Mouse (Mus musculus): ENCODE results near the gene Elmo1. TPM values are rescaled to one million over a fixed set of nuclear protein-coding genes. Genes with fewer than 3 reads are reported as not detected.

The Elmo1 gene
- polyA plus RNA-seq, 1 experiment from 2014 or later, result 10.7 TPM

DNA sequence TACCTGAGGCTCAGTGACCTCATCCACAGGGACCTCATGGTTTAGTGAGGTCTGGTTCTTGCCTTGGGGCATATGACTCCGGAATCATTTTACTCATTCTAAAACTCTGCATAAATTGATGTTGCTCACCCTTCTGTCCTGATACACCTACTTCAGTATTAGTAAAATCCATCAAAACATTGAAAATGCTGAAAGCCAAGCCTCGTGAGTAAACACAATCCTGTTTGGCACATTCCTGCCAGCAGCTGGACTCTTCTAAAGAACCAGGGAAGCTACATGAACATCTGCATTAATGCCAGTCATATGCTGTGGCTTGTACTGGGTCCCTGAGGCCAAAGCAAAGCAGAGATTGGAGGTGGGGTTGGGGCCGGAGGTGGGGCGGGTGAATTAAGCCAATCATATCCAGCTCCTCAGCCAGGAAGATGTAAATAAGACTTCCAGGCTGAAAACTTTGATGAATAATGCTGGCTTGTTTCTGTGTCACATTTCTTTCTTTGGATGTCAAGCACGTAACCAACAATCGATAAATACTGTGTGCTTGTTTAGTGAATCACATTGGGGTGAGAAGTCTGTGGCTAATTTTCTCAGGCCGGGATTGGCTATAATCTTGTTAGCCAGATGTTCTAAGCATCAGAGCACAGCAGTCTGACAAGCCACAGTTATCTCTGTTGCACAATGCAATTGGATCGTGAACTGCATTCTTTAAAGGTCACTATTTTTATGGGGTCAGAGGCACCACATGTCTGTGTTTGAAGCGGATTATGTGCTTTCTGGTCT lies 24.9 kb downstream of the Elmo1 start:
- 35% methylated on average over 9 of the region's 9 CpGs for WGBS
- no peak for ATAC-seq (ENCODE audit: low FRiP score, low read depth)
- no peak overlapping the region for H3K27ac ChIP-seq

DNA sequence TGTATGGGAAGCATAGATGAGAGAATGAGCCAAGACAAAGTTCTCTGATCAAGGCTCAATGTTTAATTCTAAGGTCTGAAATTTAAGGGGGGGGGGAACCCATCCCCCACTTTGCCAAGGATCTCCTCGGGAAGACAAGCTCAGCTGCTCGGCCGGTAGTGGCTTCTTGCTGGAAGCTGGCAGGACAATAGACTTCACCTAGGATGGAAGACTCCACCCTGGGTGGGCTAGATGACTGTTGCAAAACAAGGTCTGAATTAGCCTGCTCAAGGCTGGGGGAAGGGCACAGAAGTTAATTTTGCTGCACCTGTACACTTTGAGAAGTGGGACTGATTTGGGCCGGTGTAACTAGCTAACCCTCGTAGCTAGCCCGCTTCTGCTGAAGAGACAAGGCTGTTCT lies 25.6 kb downstream of the Elmo1 start:
- Histone ChIP-seq H3K4me2 (replicated peaks) (no peak overlapping the region), H3K36me3 (no peaks in the 10 kb centered on the region), H3K4me3 (no peak overlapping the region), H3K27me3 (no peaks in the 10 kb centered on the region), H3K27ac (no peak overlapping the region), H3K4me1 (peaks cover 11% of the 10 kb centered on the region), H3K9ac (no peak overlapping the region), H3K9me3 (no peaks in the 10 kb centered on the region)
- no peak for ATAC-seq (ENCODE audit: low FRiP score, low read depth)
- WGBS, result 54% methylated on average over 6 of the region's 6 CpGs

More for the DNA sequence above, 24.9 kb downstream of the Elmo1 start:
- Histone ChIP-seq H3K4me3 (no peak overlapping the region), H3K9me3 (no peaks in the 10 kb centered on the region), H3K9ac (no peak overlapping the region), H3K27me3 (no peaks in the 10 kb centered on the region), H3K4me1 (peaks cover 13% of the 10 kb centered on the region), H3K4me2 (replicated peaks) (no peak overlapping the region), H3K36me3 (no peaks in the 10 kb centered on the region)

DNA sequence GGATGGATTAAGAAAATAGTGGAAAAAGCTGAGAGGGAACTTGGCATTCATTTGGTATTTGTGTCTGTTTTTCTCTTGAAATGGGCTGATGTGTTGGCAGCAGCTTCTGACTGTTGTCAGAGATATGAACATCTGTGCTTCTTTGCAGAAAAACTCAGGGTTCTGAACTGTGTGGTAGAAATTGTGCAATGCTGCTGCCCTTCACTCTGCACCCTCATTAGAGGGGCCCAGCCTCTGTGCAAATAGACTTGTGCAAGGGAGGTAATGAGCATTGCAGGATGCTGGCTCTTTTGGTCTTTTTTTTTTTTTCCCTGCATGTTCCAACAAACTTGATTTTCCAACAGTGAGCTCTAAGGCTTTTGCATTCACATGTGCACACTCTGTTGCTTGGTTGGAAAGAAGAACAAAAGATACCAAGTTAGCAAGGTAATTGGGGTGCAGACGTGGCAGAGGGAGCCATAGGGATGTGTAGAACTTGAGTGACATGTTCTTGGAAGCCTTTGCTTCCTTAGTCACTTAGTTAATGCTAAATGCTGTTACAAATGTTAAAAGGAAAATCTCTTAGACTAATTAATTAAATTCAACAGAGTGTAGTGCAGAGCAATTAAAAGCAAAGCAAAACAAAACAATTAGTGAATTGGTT lies 26.6 kb downstream of the Elmo1 start:
- WGBS, result 46% methylated on average over 1 of the region's 1 CpGs

DNA sequence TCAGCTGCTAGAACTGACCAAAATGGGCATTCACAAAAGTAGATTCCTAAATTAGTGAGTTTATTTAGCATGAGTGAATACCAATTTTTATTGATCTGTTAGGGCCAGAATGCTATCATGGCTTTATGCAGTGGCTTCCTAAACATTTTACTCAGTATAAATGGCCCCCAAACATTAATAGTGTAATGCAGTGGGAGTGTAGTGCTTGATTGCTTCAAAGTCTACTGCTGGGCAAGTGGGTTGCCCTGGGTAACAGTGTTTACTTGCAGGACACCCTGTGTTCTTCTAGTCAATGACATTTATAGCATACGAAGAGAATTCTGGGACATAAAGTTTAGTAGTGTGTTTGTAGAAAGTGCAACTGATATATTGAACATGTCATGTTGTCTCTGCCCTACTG lies 27.3 kb downstream of the Elmo1 start:
- H3K4me1 ChIP-seq, result peaks cover 11% of the 10 kb centered on the region
- no peak for ATAC-seq (ENCODE audit: low FRiP score, low read depth)
- no peaks in the 10 kb centered on the region for H3K9me3 ChIP-seq
- H3K36me3 ChIP-seq, result no peaks in the 10 kb centered on the region
- H3K4me2 ChIP-seq (replicated peaks), result no peak overlapping the region
- H3K9ac ChIP-seq, result no peak overlapping the region
- no peak overlapping the region for H3K27ac ChIP-seq
- H3K4me3 ChIP-seq, result no peak overlapping the region
- WGBS, result 70% methylated on average over 1 of the region's 1 CpGs
- H3K27me3 ChIP-seq, result no peaks in the 10 kb centered on the region

More for the DNA sequence above, 26.6 kb downstream of the Elmo1 start:
- Histone ChIP-seq H3K27me3 (no peaks in the 10 kb centered on the region), H3K36me3 (no peaks in the 10 kb centered on the region), H3K27ac (no peak overlapping the region), H3K4me3 (no peak overlapping the region), H3K4me2 (replicated peaks) (no peak overlapping the region), H3K4me1 (peaks cover 11% of the 10 kb centered on the region), H3K9ac (no peak overlapping the region), H3K9me3 (no peaks in the 10 kb centered on the region)
- ATAC-seq (ENCODE audit: low FRiP score, low read depth), result no peak

DNA sequence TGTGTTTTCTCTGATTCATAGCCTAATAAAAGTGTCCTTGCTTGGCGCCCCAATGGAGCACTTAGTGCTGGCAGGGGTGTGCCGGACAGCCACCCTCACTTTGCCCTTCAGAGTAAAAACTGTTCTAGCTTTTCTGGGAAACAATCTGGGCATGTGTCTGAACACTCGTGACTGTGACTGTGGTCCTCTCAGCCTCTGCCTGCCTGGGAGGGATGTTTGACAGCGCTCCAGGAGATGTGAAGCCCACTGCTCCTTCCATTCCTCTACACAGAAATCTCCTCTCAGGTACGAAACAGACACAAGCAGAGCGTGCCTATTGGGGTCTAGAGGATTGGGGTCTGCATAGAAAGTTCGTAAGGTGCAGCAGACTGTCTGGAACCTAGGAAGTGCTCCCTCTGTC lies 28.5 kb downstream of the Elmo1 start:
- Histone ChIP-seq H3K36me3 (no peaks in the 10 kb centered on the region), H3K4me3 (no peak overlapping the region), H3K27ac (no peak overlapping the region), H3K9ac (no peak overlapping the region), H3K27me3 (no peaks in the 10 kb centered on the region), H3K9me3 (no peaks in the 10 kb centered on the region), H3K4me1 (peaks cover 11% of the 10 kb centered on the region), H3K4me2 (replicated peaks) (no peak overlapping the region)
- whole genome bisulfite sequencing, result 87% methylated on average over 7 of the region's 7 CpGs
- no peak for ATAC-seq (ENCODE audit: low FRiP score, low read depth)

DNA sequence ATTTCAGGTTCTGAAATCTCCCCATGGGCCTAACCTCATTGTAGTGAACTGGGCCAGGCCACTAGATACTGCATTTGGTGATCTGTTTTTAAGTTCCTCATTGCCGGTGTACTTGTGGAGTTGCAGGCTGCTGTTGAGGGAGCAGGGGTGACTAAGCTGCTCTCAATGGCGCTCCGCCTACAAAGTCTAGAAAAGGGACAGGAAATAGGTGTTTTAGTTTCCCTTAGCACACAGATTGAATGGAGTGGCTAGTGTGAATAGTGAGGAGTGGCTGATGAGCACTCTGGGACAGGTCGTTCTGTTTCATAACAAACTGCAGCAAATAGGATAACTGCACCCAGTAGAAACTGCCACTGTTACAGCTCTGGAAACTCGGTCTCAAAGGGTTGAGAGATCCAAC lies 30.3 kb downstream of the Elmo1 start:
- Histone ChIP-seq H3K9me3 (no peaks in the 10 kb centered on the region), H3K4me3 (no peak overlapping the region), H3K4me2 (replicated peaks) (no peak overlapping the region), H3K9ac (no peak overlapping the region), H3K27ac (no peak overlapping the region), H3K27me3 (no peaks in the 10 kb centered on the region), H3K4me1 (peaks cover 2% of the 10 kb centered on the region), H3K36me3 (no peaks in the 10 kb centered on the region)
- 68% methylated on average over 5 of the region's 5 CpGs for WGBS
- ATAC-seq (ENCODE audit: low FRiP score, low read depth), result no peak

DNA sequence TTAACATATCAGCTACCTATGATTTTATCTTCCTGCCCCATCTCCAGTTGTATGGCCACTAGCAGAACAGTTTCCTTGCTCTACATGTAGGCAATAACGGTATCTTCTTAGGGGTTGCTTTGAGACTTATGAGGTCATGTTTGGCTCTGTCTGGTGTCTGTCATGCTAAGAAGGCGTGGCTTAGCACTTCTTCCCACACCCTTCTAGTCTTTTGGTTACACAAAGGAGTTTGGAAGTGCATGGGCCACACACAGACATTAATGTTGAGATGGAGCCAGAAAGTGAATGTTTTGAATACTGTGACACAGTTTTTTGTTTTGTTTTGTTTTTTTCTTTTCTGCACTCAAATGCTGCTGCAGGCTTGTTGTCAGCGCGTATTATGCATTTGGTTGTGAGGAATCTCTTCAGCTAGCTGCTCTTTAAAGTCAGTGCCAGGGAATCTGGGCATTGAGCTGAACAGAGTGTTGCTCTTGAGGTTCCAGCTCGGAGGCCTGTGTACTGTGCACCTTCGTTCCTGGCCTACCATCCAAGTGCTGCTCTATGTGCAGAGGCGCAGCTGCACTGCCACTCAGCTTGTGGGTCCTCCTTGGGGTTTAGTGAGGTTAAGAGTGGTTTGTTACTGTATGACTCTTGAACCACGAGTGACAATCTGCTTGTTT lies 31.1 kb downstream of the Elmo1 start:
- ATAC-seq (ENCODE audit: low FRiP score, low read depth), result no peak
- H3K9me3 ChIP-seq, result no peaks in the 10 kb centered on the region
- H3K9ac ChIP-seq, result no peak overlapping the region
- no peaks in the 10 kb centered on the region for H3K36me3 ChIP-seq
- H3K4me3 ChIP-seq, result no peak overlapping the region
- 83% methylated on average over 8 of the region's 8 CpGs for WGBS
- H3K4me1 ChIP-seq, result no peaks in the 10 kb centered on the region
- H3K4me2 ChIP-seq (replicated peaks), result no peak overlapping the region
- H3K27me3 ChIP-seq, result no peaks in the 10 kb centered on the region
- no peak overlapping the region for H3K27ac ChIP-seq

DNA sequence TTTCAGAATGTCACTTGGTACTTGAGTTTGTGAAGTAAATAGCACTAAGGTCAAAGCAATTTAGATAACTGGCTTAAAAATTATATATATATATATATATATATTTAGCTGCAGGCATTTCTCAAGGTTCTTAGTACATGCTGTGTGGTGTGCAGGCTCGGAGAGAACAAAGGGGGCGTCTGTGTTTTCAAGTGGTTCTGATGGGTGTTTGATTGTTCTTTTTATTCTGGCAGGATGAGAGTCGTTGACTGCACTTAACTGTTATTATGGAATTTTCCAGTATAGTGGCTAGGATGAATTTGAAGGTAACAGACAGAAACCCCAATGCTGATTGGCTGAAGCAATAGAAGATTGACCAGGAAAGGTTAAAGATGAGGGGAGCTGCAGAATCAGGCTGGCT lies 33.6 kb downstream of the Elmo1 start:
- no peak for ATAC-seq (ENCODE audit: low FRiP score, low read depth)
- WGBS, result 61% methylated on average over 3 of the region's 3 CpGs
- Histone ChIP-seq H3K4me2 (replicated peaks) (no peak overlapping the region), H3K36me3 (no peaks in the 10 kb centered on the region), H3K9ac (no peak overlapping the region), H3K4me1 (peaks cover 6% of the 10 kb centered on the region; the same call in 1 of the 2 replicates), H3K27me3 (no peaks in the 10 kb centered on the region), H3K9me3 (no peaks in the 10 kb centered on the region), H3K4me3 (no peak overlapping the region), H3K27ac (no peak overlapping the region)

DNA sequence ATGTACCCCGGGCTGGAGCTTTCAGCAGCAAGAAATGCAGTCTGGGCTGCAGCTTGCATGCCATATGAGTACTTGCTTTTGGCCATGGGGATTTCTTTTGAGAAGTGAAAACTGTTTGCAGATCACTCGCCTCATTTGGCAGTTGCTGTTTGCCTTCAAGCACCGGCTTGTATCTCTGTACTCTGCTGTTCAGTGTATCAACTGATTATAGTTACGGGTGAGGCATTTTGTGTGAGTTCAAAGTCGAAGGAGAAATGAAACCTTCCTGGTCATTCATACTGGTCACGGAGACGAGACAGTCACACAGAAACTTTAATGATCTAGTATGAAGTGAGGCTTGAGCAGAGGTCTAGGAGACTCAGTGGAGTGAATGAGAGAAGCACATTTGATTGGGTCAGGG lies 34.6 kb downstream of the Elmo1 start:
- no peak overlapping the region for H3K9ac ChIP-seq
- no peaks in the 10 kb centered on the region for H3K36me3 ChIP-seq
- no peaks in the 10 kb centered on the region for H3K27me3 ChIP-seq
- H3K9me3 ChIP-seq, result no peaks in the 10 kb centered on the region
- no peak overlapping the region for H3K4me2 ChIP-seq (replicated peaks)
- ATAC-seq (ENCODE audit: low FRiP score, low read depth), result no peak
- peaks cover 6% of the 10 kb centered on the region; the same call in 1 of the 2 replicates for H3K4me1 ChIP-seq
- H3K4me3 ChIP-seq, result no peak overlapping the region
- no peak overlapping the region for H3K27ac ChIP-seq
- 45% methylated on average over 7 of the region's 7 CpGs for WGBS

DNA sequence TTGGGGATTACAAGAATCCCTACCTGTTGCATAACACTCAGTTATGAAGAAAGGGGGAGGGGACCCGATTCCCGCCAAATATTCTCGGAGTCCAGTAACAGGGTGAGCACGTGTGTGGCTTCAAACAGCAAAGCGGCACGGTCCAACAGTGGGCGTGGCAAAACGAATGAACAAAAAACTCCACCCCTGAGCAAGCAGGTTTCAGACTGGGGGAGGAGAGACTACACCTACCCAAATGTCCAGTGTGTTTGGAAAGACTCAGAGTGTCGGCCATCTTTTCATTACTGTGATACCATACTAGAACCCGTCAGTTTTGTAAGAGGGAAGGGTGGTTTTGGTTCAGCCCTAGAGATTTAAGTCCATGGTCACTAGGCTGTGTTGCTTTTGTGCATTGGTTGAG lies 35.4 kb downstream of the Elmo1 start:
- Histone ChIP-seq H3K9me3 (no peaks in the 10 kb centered on the region), H3K4me2 (replicated peaks) (no peak overlapping the region), H3K27ac (no peak overlapping the region), H3K4me1 (peaks cover 6% of the 10 kb centered on the region; the same call in 1 of the 2 replicates), H3K36me3 (no peaks in the 10 kb centered on the region), H3K9ac (no peak overlapping the region), H3K27me3 (no peaks in the 10 kb centered on the region), H3K4me3 (no peak overlapping the region)
- 90% methylated on average over 10 of the region's 10 CpGs for WGBS
- no peak for ATAC-seq (ENCODE audit: low FRiP score, low read depth)

DNA sequence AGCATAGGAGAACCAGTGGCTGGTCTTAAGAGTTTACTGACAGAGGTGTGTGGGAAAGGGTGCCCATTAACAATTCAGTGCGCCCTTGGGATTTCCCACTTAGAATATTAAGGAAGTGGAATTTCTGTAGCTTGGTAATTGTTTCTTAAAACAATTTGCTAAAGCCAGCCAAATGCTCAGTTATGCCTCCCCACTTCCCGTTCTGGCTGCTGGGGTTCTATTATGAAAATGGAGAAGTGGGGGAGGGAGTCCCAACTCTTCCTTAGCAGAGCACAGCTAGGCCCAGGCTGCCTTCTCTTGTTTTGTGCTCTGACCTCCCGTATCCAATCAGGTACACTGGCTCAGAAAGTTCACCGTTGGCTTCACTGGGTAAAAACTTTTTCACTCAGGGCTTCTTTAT lies 37.2 kb downstream of the Elmo1 start:
- 69% methylated on average over 4 of the region's 4 CpGs for WGBS
- no peak for ATAC-seq (ENCODE audit: low FRiP score, low read depth)

DNA sequence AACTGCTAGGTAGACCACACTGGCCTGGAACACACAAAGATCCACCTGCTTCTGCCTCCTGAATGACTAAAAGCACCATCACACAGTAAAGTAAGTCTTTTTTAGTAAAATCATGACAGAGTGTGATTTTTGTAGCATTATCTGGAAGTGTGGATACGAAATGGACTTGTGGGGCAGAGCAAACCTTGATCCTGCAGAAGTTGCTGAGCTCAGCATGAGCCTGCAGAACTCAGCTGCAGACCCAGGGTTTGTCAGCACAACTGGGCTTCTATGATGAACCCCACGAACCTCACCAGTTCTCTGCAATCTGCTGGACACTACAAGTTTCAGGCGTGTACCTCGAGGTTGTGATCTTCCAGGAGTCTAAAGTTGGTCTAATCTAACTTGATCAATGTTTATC lies 37.7 kb downstream of the Elmo1 start:
- Histone ChIP-seq H3K4me1 (peaks cover 12% of the 10 kb centered on the region), H3K9me3 (no peaks in the 10 kb centered on the region), H3K9ac (no peak overlapping the region), H3K4me2 (replicated peaks) (no peak overlapping the region), H3K27ac (no peak overlapping the region), H3K27me3 (no peaks in the 10 kb centered on the region), H3K4me3 (no peak overlapping the region), H3K36me3 (no peaks in the 10 kb centered on the region)
- 79% methylated on average over 4 of the region's 4 CpGs for WGBS
- ATAC-seq (ENCODE audit: low FRiP score, low read depth), result no peak

More for the DNA sequence above, 37.2 kb downstream of the Elmo1 start:
- Histone ChIP-seq H3K4me2 (replicated peaks) (no peak overlapping the region), H3K9ac (no peak overlapping the region), H3K36me3 (no peaks in the 10 kb centered on the region), H3K27me3 (no peaks in the 10 kb centered on the region), H3K4me1 (peaks cover 6% of the 10 kb centered on the region; the same call in 1 of the 2 replicates), H3K9me3 (no peaks in the 10 kb centered on the region), H3K27ac (no peak overlapping the region), H3K4me3 (no peak overlapping the region)

Measured in limb, embryonic 13.5 days (tissue).